Mouse (Mus musculus) limb, embryonic 10.5 days (tissue): ENCODE measurements at regions not wholly inside any gene's neighbourhood (a gene's known extent, or its start where the extent isn't known, plus 50 kb on each side); places are given as distances from the start of the nearest gene placed in this dataset.

Source experiments
- DNase-seq: peaks from one replicate; pipeline ENCODE4 v3.0.0-alpha.2; 2017; ENCODE audit warnings: low spot score
- H3K27ac ChIP-seq: fragments of 300-500 bp; sonication (generic); 2 replicates; pipeline ENCODE4 v1.5.1; 2016; ENCODE audit warnings: mild to moderate bottlenecking
- H3K27me3 ChIP-seq: fragments of 300-500 bp; sonication (generic); 2 replicates; pipeline ENCODE4 v1.6.1; 2016; ENCODE audit warnings: low read depth, mild to moderate bottlenecking; ENCODE audit not compliant: poor library complexity, severe bottlenecking
- H3K36me3 ChIP-seq: fragments of 300-500 bp; sonication (generic); 2 replicates; pipeline ENCODE4 v1.6.1; 2016; ENCODE audit warnings: mild to moderate bottlenecking, moderate library complexity
- H3K4me1 ChIP-seq: fragments of 300-500 bp; sonication (generic); 2 replicates; pipeline ENCODE4 v1.6.1; 2016
- H3K4me3 ChIP-seq: fragments of 300-500 bp; sonication (generic); 2 replicates; pipeline ENCODE4 v1.5.1; 2016; ENCODE audit warnings: mild to moderate bottlenecking, moderate library complexity
- H3K9me3 ChIP-seq: fragments of 300-500 bp; sonication (generic); replicated peaks from 2 replicates; pipeline ENCODE4 v1.6.1; 2016; ENCODE audit warnings: mild to moderate bottlenecking
- WGBS: fragments of 180-500 bp; shearing (Covaris S2); methylation state at CpG from one replicate; pipeline ENCODE4 v1.1.7; 2016; 5-methylcytosine and 5-hydroxymethylcytosine counted together

GRCm38 (mm10) chr9:112014796-112015195 lies 220.9 kb downstream of the Arpp21 start:
- no peak overlapping the region; the same call in 1 of the 2 replicates for H3K27ac ChIP-seq
- DNase-seq = no peak
- H3K4me3 ChIP-seq = no peak overlapping the region
- H3K27me3 ChIP-seq = no peaks in the 10 kb centered on the region
- H3K36me3 ChIP-seq = no peaks in the 10 kb centered on the region
- H3K9me3 ChIP-seq = no peaks in the 10 kb centered on the region
- 35% methylated on average over 6 of the region's 6 CpGs for WGBS
- H3K4me1 ChIP-seq = peaks cover 21% of the 10 kb centered on the region

- H3K27ac ChIP-seq = no peak overlapping the region
- H3K4me1 ChIP-seq = peaks cover 5% of the 10 kb centered on the region
- no peaks in the 10 kb centered on the region for H3K27me3 ChIP-seq
- DNase-seq = no peak
- 74% methylated on average over 4 of the region's 4 CpGs for WGBS
- H3K9me3 ChIP-seq = no peaks in the 10 kb centered on the region
- no peaks in the 10 kb centered on the region for H3K36me3 ChIP-seq
- H3K4me3 ChIP-seq = no peak overlapping the region
Observed at GRCm38 (mm10) chr9:111994401-111994800, 241.3 kb downstream of the Arpp21 start.

GRCm38 (mm10) chr9:111993844-111994243 lies 241.9 kb downstream of the Arpp21 start:
- DNase-seq = no peak
- Histone ChIP-seq H3K36me3 (no peaks in the 10 kb centered on the region), H3K4me3 (no peak overlapping the region), H3K27me3 (no peaks in the 10 kb centered on the region), H3K4me1 (peaks cover 5% of the 10 kb centered on the region), H3K9me3 (no peaks in the 10 kb centered on the region), H3K27ac (no peak overlapping the region)
- 45% methylated on average over 4 of the region's 4 CpGs for WGBS

- H3K27me3 ChIP-seq = no peaks in the 10 kb centered on the region
Observed at GRCm38 (mm10) chr9:111990060-111990459, 245.7 kb downstream of the Arpp21 start.

GRCm38 (mm10) chr9:111963405-111964037 lies 272.2 kb downstream of the Arpp21 start:
- Histone ChIP-seq H3K36me3 (no peaks in the 10 kb centered on the region), H3K9me3 (no peaks in the 10 kb centered on the region), H3K4me1 (no peaks in the 10 kb centered on the region), H3K27ac (no peak overlapping the region), H3K27me3 (no peaks in the 10 kb centered on the region), H3K4me3 (no peak overlapping the region)
- no peak for DNase-seq
- WGBS = 22% methylated on average over 5 of the region's 5 CpGs

More at GRCm38 (mm10) chr9:111990060-111990459, 245.7 kb downstream of the Arpp21 start:
- Histone ChIP-seq H3K4me1 (peaks cover 5% of the 10 kb centered on the region), H3K4me3 (no peak overlapping the region), H3K9me3 (no peaks in the 10 kb centered on the region), H3K36me3 (no peaks in the 10 kb centered on the region), H3K27ac (no peak overlapping the region)
- no peak for DNase-seq
- WGBS = 89% methylated on average over 3 of the region's 3 CpGs

- Histone ChIP-seq H3K36me3 (no peaks in the 10 kb centered on the region), H3K9me3 (no peaks in the 10 kb centered on the region), H3K4me1 (no peaks in the 10 kb centered on the region), H3K27me3 (no peaks in the 10 kb centered on the region), H3K27ac (no peak overlapping the region), H3K4me3 (no peak overlapping the region)
- 49% methylated on average over 2 of the region's 2 CpGs for WGBS
- DNase-seq = no peak
Observed at GRCm38 (mm10) chr9:111957799-111958198, 267.7 kb upstream of the Stac start.

- H3K4me3 ChIP-seq = no peak overlapping the region
- H3K36me3 ChIP-seq = no peaks in the 10 kb centered on the region
- H3K9me3 ChIP-seq = no peaks in the 10 kb centered on the region
- no peaks in the 10 kb centered on the region for H3K27me3 ChIP-seq
- no peak overlapping the region for H3K27ac ChIP-seq
- DNase-seq = no peak
- 44% methylated on average over 8 of the region's 8 CpGs for WGBS
- 0 out of 2 replicates have a peak, but pooled peaks cover 10% of the 10 kb centered on the region for H3K4me1 ChIP-seq
Observed at GRCm38 (mm10) chr9:111939271-111940067, 249.3 kb upstream of the Stac start.

GRCm38 (mm10) chr9:111932455-111932854 lies 242.3 kb upstream of the Stac start:
- Histone ChIP-seq H3K36me3 (no peaks in the 10 kb centered on the region), H3K4me3 (no peak overlapping the region), H3K4me1 (peaks cover 5% of the 10 kb centered on the region), H3K9me3 (no peaks in the 10 kb centered on the region), H3K27ac (no peak overlapping the region), H3K27me3 (no peaks in the 10 kb centered on the region)
- 90% methylated on average over 6 of the region's 6 CpGs for WGBS
- DNase-seq = no peak

GRCm38 (mm10) chr9:111918275-111918940 lies 228.3 kb upstream of the Stac start:
- no peaks in the 10 kb centered on the region for H3K36me3 ChIP-seq
- no peaks in the 10 kb centered on the region for H3K27me3 ChIP-seq
- H3K4me1 ChIP-seq = 0 out of 2 replicates have a peak, but pooled peaks cover 2% of the 10 kb centered on the region
- DNase-seq = peak; percentile 85
- no peak overlapping the region for H3K4me3 ChIP-seq
- no peak overlapping the region for H3K27ac ChIP-seq
- no peaks in the 10 kb centered on the region for H3K9me3 ChIP-seq
- 21% methylated on average over 16 of the region's 16 CpGs for WGBS

GRCm38 (mm10) chr9:111916684-111917535 lies 226.8 kb upstream of the Stac start:
- no peak overlapping the region for H3K4me3 ChIP-seq
- H3K36me3 ChIP-seq = no peaks in the 10 kb centered on the region
- peaks cover 7% of the 10 kb centered on the region; the same call in 1 of the 2 replicates for H3K4me1 ChIP-seq
- WGBS = 37% methylated on average over 17 of the region's 17 CpGs
- peak overlapping the region; percentile 37; the same call in 1 of the 2 replicates for H3K27ac ChIP-seq
- no peaks in the 10 kb centered on the region for H3K9me3 ChIP-seq
- peak; percentile 82 for DNase-seq
- no peaks in the 10 kb centered on the region for H3K27me3 ChIP-seq

GRCm38 (mm10) chr9:111908806-111909205 lies 218.7 kb upstream of the Stac start:
- DNase-seq = no peak
- 43% methylated on average over 4 of the region's 4 CpGs for WGBS
- no peak overlapping the region for H3K4me3 ChIP-seq
- H3K27ac ChIP-seq = no peak overlapping the region
- H3K36me3 ChIP-seq = no peaks in the 10 kb centered on the region
- peaks cover 25% of the 10 kb centered on the region for H3K4me1 ChIP-seq
- no peaks in the 10 kb centered on the region for H3K27me3 ChIP-seq
- no peaks in the 10 kb centered on the region for H3K9me3 ChIP-seq

- Histone ChIP-seq H3K27me3 (no peaks in the 10 kb centered on the region), H3K9me3 (no peaks in the 10 kb centered on the region), H3K4me3 (no peak overlapping the region), H3K27ac (no peak overlapping the region), H3K4me1 (no peaks in the 10 kb centered on the region), H3K36me3 (no peaks in the 10 kb centered on the region)
- no peak for DNase-seq
Observed at GRCm38 (mm10) chr9:111900196-111900595, 210.0 kb upstream of the Stac start.
